Mouse (Mus musculus): Measurements from ENCODE around the gene Vps51. TPM values are rescaled to one million over a fixed set of nuclear protein-coding genes. Genes with fewer than 3 reads are reported as not detected.

Gene Vps51
- polyA plus RNA-seq, 1 experiment from 2014 or later, result 73.2 TPM

GRCm38 (mm10) chr19:6058966-6059365, 18.1 kb downstream of the Vps51 start:
- no peak overlapping the region for H3K9ac ChIP-seq (replicated peaks; ENCODE audit: low read depth, low read length)
- peaks cover 26% of the 10 kb centered on the region for H3K4me1 ChIP-seq (ENCODE audit: control insufficient read depth, insufficient read depth, low read length)
- peaks cover 11% of the 10 kb centered on the region for H3K36me3 ChIP-seq (ENCODE audit: control insufficient read depth, insufficient read depth, low read length)

GRCm38 (mm10) chr19:6058513-6058912, 18.5 kb downstream of the Vps51 start:
- 35% methylated on average over 5 of the region's 5 CpGs for WGBS
- peaks cover 26% of the 10 kb centered on the region for H3K4me1 ChIP-seq (ENCODE audit: control insufficient read depth, insufficient read depth, low read length)
- peak overlapping the region; percentile 79 for H3K9ac ChIP-seq (replicated peaks; ENCODE audit: low read depth, low read length)
- H3K9me3 ChIP-seq (ENCODE audit: control insufficient read depth, low read length), result no peaks in the 10 kb centered on the region
- no peak overlapping the region for H3K27ac ChIP-seq (ENCODE audit: low read depth, low read length)
- peak overlapping the region; percentile 83 for H3K4me2 ChIP-seq (ENCODE audit: low read depth, low read length)
- no peak for ATAC-seq (ENCODE audit: low read depth)
- peaks cover 16% of the 10 kb centered on the region for H3K36me3 ChIP-seq (ENCODE audit: control insufficient read depth, insufficient read depth, low read length)
- H3K27me3 ChIP-seq (ENCODE audit: control insufficient read depth, insufficient read depth, low read length), result no peaks in the 10 kb centered on the region
- H3K4me3 ChIP-seq (ENCODE audit: low read depth, low read length), result peak overlapping the region; percentile 78

More at GRCm38 (mm10) chr19:6058966-6059365, 18.1 kb downstream of the Vps51 start:
- WGBS, result 85% methylated on average over 5 of the region's 5 CpGs
- Histone ChIP-seq H3K4me2 (ENCODE audit: low read depth, low read length) (peak overlapping the region; percentile 83), H3K27ac (ENCODE audit: low read depth, low read length) (no peak overlapping the region), H3K9me3 (ENCODE audit: control insufficient read depth, low read length) (no peaks in the 10 kb centered on the region), H3K27me3 (ENCODE audit: control insufficient read depth, insufficient read depth, low read length) (no peaks in the 10 kb centered on the region), H3K4me3 (ENCODE audit: low read depth, low read length) (peak overlapping the region; percentile 78; the same call in 1 of the 2 replicates)
- no peak for ATAC-seq (ENCODE audit: low read depth)

GRCm38 (mm10) chr19:6057313-6058096, 19.5 kb downstream of the Vps51 start, which contains the start of the genes Mrpl49 and Fau:
Gene Mrpl49, minus strand, starts transcription at chr19:6057785.
Gene Fau, plus strand, starts transcription at chr19:6057844.
- WGBS, result 0% methylated on average over 63 of the region's 63 CpGs
- Histone ChIP-seq H3K4me2 (ENCODE audit: low read depth, low read length) (peak within 1 kb of the TSS; percentile 83), H3K4me3 (ENCODE audit: low read depth, low read length) (peak within 1 kb of the TSS; percentile 78), H3K4me1 (ENCODE audit: control insufficient read depth, insufficient read depth, low read length) (peaks cover 23% of the 10 kb centered on the region), H3K36me3 (ENCODE audit: control insufficient read depth, insufficient read depth, low read length) (peaks cover 25% of the 10 kb centered on the region), H3K27ac (ENCODE audit: low read depth, low read length) (peak within 1 kb of the TSS; percentile 83), H3K27me3 (ENCODE audit: control insufficient read depth, insufficient read depth, low read length) (no peaks in the 10 kb centered on the region), H3K9ac (replicated peaks; ENCODE audit: low read depth, low read length) (peak within 1 kb of the TSS; percentile 79), H3K9me3 (ENCODE audit: control insufficient read depth, low read length) (no peaks in the 10 kb centered on the region)
- ATAC-seq (ENCODE audit: low read depth), result peak; percentile 85

GRCm38 (mm10) chr19:6056696-6057095, 20.3 kb downstream of the Vps51 start:
- 68% methylated on average over 4 of the region's 4 CpGs for WGBS
- H3K36me3 ChIP-seq (ENCODE audit: control insufficient read depth, insufficient read depth, low read length), result peaks cover 33% of the 10 kb centered on the region
- peak overlapping the region; percentile 79 for H3K4me2 ChIP-seq (ENCODE audit: low read depth, low read length)
- peak overlapping the region; percentile 78 for H3K4me3 ChIP-seq (ENCODE audit: low read depth, low read length)
- peak overlapping the region; percentile 79; the same call in 1 of the 2 replicates for H3K9ac ChIP-seq (replicated peaks; ENCODE audit: low read depth, low read length)
- no peak for ATAC-seq (ENCODE audit: low read depth)
- no peaks in the 10 kb centered on the region for H3K9me3 ChIP-seq (ENCODE audit: control insufficient read depth, low read length)
- H3K27me3 ChIP-seq (ENCODE audit: control insufficient read depth, insufficient read depth, low read length), result no peaks in the 10 kb centered on the region
- no peak overlapping the region for H3K27ac ChIP-seq (ENCODE audit: low read depth, low read length)
- peaks cover 15% of the 10 kb centered on the region for H3K4me1 ChIP-seq (ENCODE audit: control insufficient read depth, insufficient read depth, low read length)

GRCm38 (mm10) chr19:6054296-6054695, 22.7 kb downstream of the Vps51 start:
- Histone ChIP-seq H3K9ac (replicated peaks; ENCODE audit: low read depth, low read length) (no peak overlapping the region), H3K27ac (ENCODE audit: low read depth, low read length) (no peak overlapping the region), H3K27me3 (ENCODE audit: control insufficient read depth, insufficient read depth, low read length) (no peaks in the 10 kb centered on the region), H3K4me2 (ENCODE audit: low read depth, low read length) (no peak overlapping the region), H3K4me1 (ENCODE audit: control insufficient read depth, insufficient read depth, low read length) (peaks cover 14% of the 10 kb centered on the region), H3K4me3 (ENCODE audit: low read depth, low read length) (no peak overlapping the region), H3K9me3 (ENCODE audit: control insufficient read depth, low read length) (no peaks in the 10 kb centered on the region), H3K36me3 (ENCODE audit: control insufficient read depth, insufficient read depth, low read length) (peaks cover 57% of the 10 kb centered on the region)
- ATAC-seq (ENCODE audit: low read depth), result no peak
- WGBS, result 83% methylated on average over 5 of the region's 5 CpGs

GRCm38 (mm10) chr19:6052516-6052915, 24.5 kb downstream of the Vps51 start:
- peaks cover 68% of the 10 kb centered on the region for H3K36me3 ChIP-seq (ENCODE audit: control insufficient read depth, insufficient read depth, low read length)
- no peak overlapping the region for H3K27ac ChIP-seq (ENCODE audit: low read depth, low read length)
- H3K4me3 ChIP-seq (ENCODE audit: low read depth, low read length), result no peak overlapping the region
- H3K9ac ChIP-seq (replicated peaks; ENCODE audit: low read depth, low read length), result no peak overlapping the region
- H3K27me3 ChIP-seq (ENCODE audit: control insufficient read depth, insufficient read depth, low read length), result no peaks in the 10 kb centered on the region
- 84% methylated on average over 7 of the region's 7 CpGs for WGBS
- H3K4me2 ChIP-seq (ENCODE audit: low read depth, low read length), result no peak overlapping the region
- H3K4me1 ChIP-seq (ENCODE audit: control insufficient read depth, insufficient read depth, low read length), result peaks cover 18% of the 10 kb centered on the region
- no peak for ATAC-seq (ENCODE audit: low read depth)
- H3K9me3 ChIP-seq (ENCODE audit: control insufficient read depth, low read length), result no peaks in the 10 kb centered on the region

GRCm38 (mm10) chr19:6048681-6049410, 28.2 kb downstream of the Vps51 start:
- Histone ChIP-seq H3K9ac (replicated peaks; ENCODE audit: low read depth, low read length) (no peak overlapping the region; the same call in 1 of the 2 replicates), H3K27ac (ENCODE audit: low read depth, low read length) (no peak overlapping the region), H3K4me1 (ENCODE audit: control insufficient read depth, insufficient read depth, low read length) (peaks cover 18% of the 10 kb centered on the region), H3K4me3 (ENCODE audit: low read depth, low read length) (no peak overlapping the region; the same call in 1 of the 2 replicates), H3K4me2 (ENCODE audit: low read depth, low read length) (no peak overlapping the region), H3K27me3 (ENCODE audit: control insufficient read depth, insufficient read depth, low read length) (no peaks in the 10 kb centered on the region), H3K9me3 (ENCODE audit: control insufficient read depth, low read length) (no peaks in the 10 kb centered on the region), H3K36me3 (ENCODE audit: control insufficient read depth, insufficient read depth, low read length) (peaks cover 56% of the 10 kb centered on the region)
- no peak for ATAC-seq (ENCODE audit: low read depth)
- 90% methylated on average over 11 of the region's 11 CpGs for WGBS

GRCm38 (mm10) chr19:6047899-6048166, 29.2 kb downstream of the Vps51 start:
- no peaks in the 10 kb centered on the region for H3K27me3 ChIP-seq (ENCODE audit: control insufficient read depth, insufficient read depth, low read length)
- no peaks in the 10 kb centered on the region for H3K9me3 ChIP-seq (ENCODE audit: control insufficient read depth, low read length)
- H3K4me1 ChIP-seq (ENCODE audit: control insufficient read depth, insufficient read depth, low read length), result peaks cover 18% of the 10 kb centered on the region
- peak overlapping the region; percentile 84 for H3K4me3 ChIP-seq (ENCODE audit: low read depth, low read length)
- no peak overlapping the region for H3K27ac ChIP-seq (ENCODE audit: low read depth, low read length)
- 86% methylated on average over 8 of the region's 8 CpGs for WGBS
- peak overlapping the region; percentile 90; the same call in 1 of the 2 replicates for H3K9ac ChIP-seq (replicated peaks; ENCODE audit: low read depth, low read length)
- peak overlapping the region; percentile 70 for H3K4me2 ChIP-seq (ENCODE audit: low read depth, low read length)
- H3K36me3 ChIP-seq (ENCODE audit: control insufficient read depth, insufficient read depth, low read length), result peaks cover 46% of the 10 kb centered on the region
- ATAC-seq (ENCODE audit: low read depth), result no peak

All from neural tube, embryonic 14.5 days (tissue).